Mouse (Mus musculus) hindbrain, postnatal 0 days (tissue): ENCODE data around the gene Fam219a. TPM values are rescaled to one million over a fixed set of nuclear protein-coding genes. Genes with fewer than 3 reads are reported as not detected.

Source experiments
- ATAC-seq: fragments of 200-750 bp; cut with Nextera tagmentation; 2 replicates; pipeline ENCODE4 v1.8.0; 2017; ENCODE audit warnings: mild to moderate bottlenecking, moderate TSS enrichment, moderate library complexity
- DNase-seq: peaks from one replicate; pipeline ENCODE4 v3.0.0-alpha.2; 2015; ENCODE audit warnings: low spot score
- H3K27ac ChIP-seq: fragments of 300-500 bp; sonication (generic); 2 replicates; pipeline ENCODE4 v1.5.1; 2014; ENCODE audit warnings: mild to moderate bottlenecking
- H3K27me3 ChIP-seq: fragments of 300-500 bp; sonication (generic); 2 replicates; pipeline ENCODE4 v1.6.1; 2014; ENCODE audit warnings: low read length, mixed read lengths; ENCODE audit not compliant: insufficient read depth
- H3K36me3 ChIP-seq: fragments of 300-500 bp; sonication (generic); 2 replicates; pipeline ENCODE4 v1.6.1; 2014; ENCODE audit warnings: low read length, mixed read lengths; ENCODE audit not compliant: insufficient read depth
- H3K4me1 ChIP-seq: fragments of 300-500 bp; sonication (generic); 2 replicates; pipeline ENCODE4 v1.6.1; 2014; ENCODE audit warnings: antibody characterized with exemption, low read length, mixed read lengths; ENCODE audit not compliant: insufficient read depth
- H3K4me2 ChIP-seq: fragments of 300-500 bp; sonication (generic); 2 replicates; pipeline ENCODE4 v1.6.1; 2014; ENCODE audit warnings: low read depth, mild to moderate bottlenecking, low read length, moderate library complexity, mixed read lengths
- H3K4me3 ChIP-seq: fragments of 300-500 bp; sonication (generic); 2 replicates; pipeline ENCODE4 v1.5.1; 2014; ENCODE audit warnings: low read length
- H3K9ac ChIP-seq: fragments of 300-500 bp; sonication (generic); replicated peaks from 2 replicates; pipeline ENCODE4 v1.6.1; 2014; ENCODE audit warnings: mild to moderate bottlenecking, low read length, moderate library complexity, mixed read lengths
- H3K9me3 ChIP-seq: fragments of 300-500 bp; sonication (generic); 2 replicates; pipeline ENCODE4 v1.6.1; 2016; ENCODE audit warnings: low read length, mixed read lengths
- CTCF ChIP-seq: IDR thresholded peaks from 2 replicates; pipeline ENCODE4 v1.5.1; 2016; ENCODE audit warnings: antibody characterized with exemption, control low read depth, low read depth
- WGBS: fragments of 180-500 bp; shearing (Covaris S2); extraction: QIAGEN DNeasy Blood & Tissue Kit; methylation state at CpG from one replicate; pipeline ENCODE4 v1.1.7; 2014; 5-methylcytosine and 5-hydroxymethylcytosine counted together
- polyA plus RNA-seq: library from polyadenylated mRNA; unstranded; fragments of >200 nt; fragmentation: Nextera tagmentation; extraction: Ambion mirVana; gene quantifications from 2 replicates; pipeline ENCODE4 v1.2.1, GENCODE M21; 2015
- total RNA-seq: library from RNA; depleted of rRNA; stranded (reverse); fragments of >200 nt; gene quantifications from 2 replicates; pipeline ENCODE4 v1.2.3, GENCODE M21; 2014

Gene Fam219a
- total and polyA plus RNA-seq, 2 experiments from 2014 or later = 17.7 to 136 TPM

- H3K27me3 ChIP-seq = peaks cover 3% of the 10 kb centered on the region; the same call in 1 of the 2 replicates
- 15% methylated on average over 20 of the region's 20 CpGs for WGBS
- peak overlapping the region; percentile 59 for H3K27ac ChIP-seq
- ATAC-seq (peak; percentile 18), DNase-seq (peak; percentile 56)
- H3K4me1 ChIP-seq = peaks cover 25% of the 10 kb centered on the region
- H3K9me3 ChIP-seq = no peaks in the 10 kb centered on the region
- no peak for TF ChIP-seq CTCF
- peak overlapping the region; percentile 50 for H3K9ac ChIP-seq
- H3K4me3 ChIP-seq = peak overlapping the region; percentile 40
- no peaks in the 10 kb centered on the region for H3K36me3 ChIP-seq
- H3K4me2 ChIP-seq = peak overlapping the region; percentile 55
Observed at GRCm38 (mm10) chr4:41502171-41502940, 67.0 kb downstream of the Fam219a start.

GRCm38 (mm10) chr4:41500787-41501186, 68.6 kb downstream of the Fam219a start:
- Histone ChIP-seq H3K4me1 (peaks cover 14% of the 10 kb centered on the region), H3K4me3 (no peak overlapping the region), H3K9ac (no peak overlapping the region), H3K9me3 (no peaks in the 10 kb centered on the region), H3K36me3 (no peaks in the 10 kb centered on the region), H3K27me3 (peaks cover 8% of the 10 kb centered on the region; the same call in 1 of the 2 replicates), H3K4me2 (peak overlapping the region; percentile 55; the same call in 1 of the 2 replicates), H3K27ac (no peak overlapping the region)
- no peak for TF ChIP-seq CTCF
- ATAC-seq (no peak), DNase-seq (no peak)
- WGBS = 50% methylated on average over 4 of the region's 4 CpGs

- ATAC-seq (no peak), DNase-seq (peak; percentile 30)
- Histone ChIP-seq H3K27ac (peak overlapping the region; percentile 60; the same call in 1 of the 2 replicates), H3K4me2 (peak overlapping the region; percentile 41; the same call in 1 of the 2 replicates), H3K9ac (no peak overlapping the region), H3K4me3 (no peak overlapping the region), H3K9me3 (no peaks in the 10 kb centered on the region), H3K27me3 (peaks cover 8% of the 10 kb centered on the region; the same call in 1 of the 2 replicates), H3K36me3 (no peaks in the 10 kb centered on the region), H3K4me1 (peaks cover 14% of the 10 kb centered on the region)
- WGBS = 56% methylated on average over 8 of the region's 8 CpGs
- no peak for TF ChIP-seq CTCF
Observed at GRCm38 (mm10) chr4:41499619-41500018, 69.7 kb downstream of the Fam219a start.

- H3K9ac ChIP-seq = peak overlapping the region; percentile 10; the same call in 1 of the 2 replicates
- no peaks in the 10 kb centered on the region for H3K36me3 ChIP-seq
- ATAC-seq (no peak; the same call in 1 of the 2 replicates), DNase-seq (peak; percentile 58)
- peak overlapping the region; percentile 60; the same call in 1 of the 2 replicates for H3K27ac ChIP-seq
- H3K4me2 ChIP-seq = peak overlapping the region; percentile 41
- 16% methylated on average over 43 of the region's 43 CpGs for WGBS
- peak overlapping the region; percentile 18 for H3K4me3 ChIP-seq
- no peaks in the 10 kb centered on the region for H3K9me3 ChIP-seq
- H3K27me3 ChIP-seq = peaks cover 8% of the 10 kb centered on the region; the same call in 1 of the 2 replicates
- H3K4me1 ChIP-seq = peaks cover 14% of the 10 kb centered on the region
- no peak for TF ChIP-seq CTCF
Observed at GRCm38 (mm10) chr4:41498921-41499391, 70.4 kb downstream of the Fam219a start.

GRCm38 (mm10) chr4:41497995-41498845, 71.1 kb downstream of the Fam219a start:
- Histone ChIP-seq H3K4me1 (peaks cover 14% of the 10 kb centered on the region), H3K27ac (no peak overlapping the region; the same call in 1 of the 2 replicates), H3K4me2 (peak overlapping the region; percentile 41), H3K4me3 (peak overlapping the region; percentile 18), H3K27me3 (peaks cover 8% of the 10 kb centered on the region; the same call in 1 of the 2 replicates), H3K9ac (peak overlapping the region; percentile 35; the same call in 1 of the 2 replicates), H3K36me3 (no peaks in the 10 kb centered on the region), H3K9me3 (no peaks in the 10 kb centered on the region)
- ATAC-seq (peak; percentile 6; the same call in 1 of the 2 replicates), DNase-seq (peak; percentile 23)
- WGBS = 24% methylated on average over 72 of the region's 72 CpGs
- TF ChIP-seq CTCF = no peak

- Histone ChIP-seq H3K4me3 (peak overlapping the region; percentile 18), H3K27me3 (peaks cover 8% of the 10 kb centered on the region; the same call in 1 of the 2 replicates)
- peak; percentile 65 for DNase-seq
Observed at GRCm38 (mm10) chr4:41497579-41497978, 71.8 kb downstream of the Fam219a start.

More at GRCm38 (mm10) chr4:41497579-41497978, 71.8 kb downstream of the Fam219a start:
- H3K9ac ChIP-seq = peak overlapping the region; percentile 35
- 9% methylated on average over 34 of the region's 34 CpGs for WGBS
- ATAC-seq = peak; percentile 25; the same call in 1 of the 2 replicates
- H3K4me1 ChIP-seq = peaks cover 14% of the 10 kb centered on the region
- peak; percentile 60 for TF ChIP-seq CTCF
- no peaks in the 10 kb centered on the region for H3K9me3 ChIP-seq
- no peak overlapping the region; the same call in 1 of the 2 replicates for H3K27ac ChIP-seq
- H3K36me3 ChIP-seq = no peaks in the 10 kb centered on the region
- H3K4me2 ChIP-seq = peak overlapping the region; percentile 41
